Mouse (Mus musculus): ENCODE data around the gene Gpx4.

Gpx4 gene

GRCm38 (mm10) chr10:80072623-80073489 lies 25.9 kb downstream of the Gpx4 start:
- in situ Hi-C loops (cut with MboI, MseI), result no loop called here

DNA sequence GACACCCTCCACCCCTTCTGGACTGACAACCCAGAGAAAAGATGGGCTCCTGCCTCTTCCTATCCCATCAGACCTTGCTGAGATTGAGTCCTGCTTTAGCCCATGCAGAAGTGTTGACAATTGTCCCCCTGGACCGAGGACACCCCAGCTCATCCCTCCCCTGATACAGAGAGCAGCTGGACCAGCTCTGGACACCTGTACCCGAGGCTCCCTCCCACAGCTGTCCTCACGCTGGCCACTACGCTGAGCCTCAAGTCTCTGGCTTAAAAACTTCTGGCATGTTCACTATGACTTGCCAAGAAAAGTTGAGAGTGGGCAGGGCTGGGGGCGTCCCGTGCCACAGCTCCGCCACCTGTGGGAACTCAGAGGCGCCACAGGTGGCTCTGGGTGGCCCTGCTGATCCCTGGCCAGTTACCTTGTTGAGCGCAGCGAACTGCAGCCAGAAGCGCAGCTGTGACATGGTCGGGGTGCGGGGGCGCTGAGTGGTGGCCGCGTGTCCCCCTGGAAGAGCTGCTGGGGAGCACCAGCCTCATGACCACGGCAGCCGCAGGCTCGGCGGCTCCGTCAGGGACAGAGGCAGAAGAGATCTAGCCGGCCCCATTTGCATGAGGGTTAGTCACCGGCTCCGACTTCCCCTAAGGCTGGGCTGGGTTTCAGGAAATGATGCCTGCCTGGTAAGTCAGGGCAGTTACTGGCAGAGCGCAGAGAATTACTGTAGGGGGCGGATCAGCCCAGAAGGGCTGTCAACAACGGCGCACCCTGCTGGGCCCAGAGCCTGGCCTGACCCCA lies 28.0 kb downstream of the Gpx4 start:
- in situ Hi-C loops (cut with MboI, MseI), result no loop called here

DNA sequence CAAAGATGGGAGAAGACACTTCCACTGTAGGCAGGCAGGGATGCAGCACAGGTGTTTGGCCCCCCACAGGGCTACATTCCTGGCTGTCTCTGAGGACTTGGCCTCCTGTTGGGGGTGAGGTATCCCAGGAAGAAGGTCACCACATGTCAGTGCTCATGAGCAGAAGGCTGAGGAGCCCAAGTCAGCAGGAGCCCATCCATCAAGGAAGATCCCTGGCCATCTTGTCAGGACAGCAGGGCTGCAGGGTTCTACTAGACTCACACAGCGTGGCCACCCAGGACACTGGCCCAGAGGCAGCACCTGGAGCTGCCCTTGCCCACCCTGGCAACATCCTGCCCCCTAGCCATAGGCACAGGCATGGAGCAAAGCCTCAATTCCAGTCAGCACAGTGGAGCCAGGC lies 29.0 kb downstream of the Gpx4 start:
- in situ Hi-C loops (cut with MboI, MseI), result no loop called here

DNA sequence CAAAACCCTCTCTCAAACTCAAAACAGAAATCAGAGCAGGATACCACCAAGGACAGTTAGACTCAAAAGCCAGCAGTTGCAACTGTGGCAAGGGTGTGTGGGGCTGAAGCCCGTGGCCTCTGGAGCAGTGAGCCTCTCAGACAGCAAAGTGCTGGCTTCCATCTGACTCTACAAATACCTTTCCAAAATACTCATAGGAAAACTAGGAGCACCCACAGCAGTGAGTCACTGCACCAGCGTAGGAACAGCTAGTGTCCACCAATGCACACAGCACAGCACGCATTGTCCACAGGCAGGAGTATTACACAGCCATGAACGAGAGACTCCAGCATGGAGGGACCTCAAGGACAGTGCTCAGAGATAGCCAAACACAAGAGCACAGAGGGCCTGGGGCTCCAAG lies 29.4 kb downstream of the Gpx4 start:
- in situ Hi-C loops (cut with MboI, MseI), result no loop called here

GRCm38 (mm10) chr10:80077312-80077711 lies 30.3 kb downstream of the Gpx4 start:
- in situ Hi-C loops (cut with MboI, MseI), result no loop called here

GRCm38 (mm10) chr10:80078366-80078765 lies 31.4 kb downstream of the Gpx4 start:
- in situ Hi-C loops (cut with MboI, MseI), result no loop called here

DNA sequence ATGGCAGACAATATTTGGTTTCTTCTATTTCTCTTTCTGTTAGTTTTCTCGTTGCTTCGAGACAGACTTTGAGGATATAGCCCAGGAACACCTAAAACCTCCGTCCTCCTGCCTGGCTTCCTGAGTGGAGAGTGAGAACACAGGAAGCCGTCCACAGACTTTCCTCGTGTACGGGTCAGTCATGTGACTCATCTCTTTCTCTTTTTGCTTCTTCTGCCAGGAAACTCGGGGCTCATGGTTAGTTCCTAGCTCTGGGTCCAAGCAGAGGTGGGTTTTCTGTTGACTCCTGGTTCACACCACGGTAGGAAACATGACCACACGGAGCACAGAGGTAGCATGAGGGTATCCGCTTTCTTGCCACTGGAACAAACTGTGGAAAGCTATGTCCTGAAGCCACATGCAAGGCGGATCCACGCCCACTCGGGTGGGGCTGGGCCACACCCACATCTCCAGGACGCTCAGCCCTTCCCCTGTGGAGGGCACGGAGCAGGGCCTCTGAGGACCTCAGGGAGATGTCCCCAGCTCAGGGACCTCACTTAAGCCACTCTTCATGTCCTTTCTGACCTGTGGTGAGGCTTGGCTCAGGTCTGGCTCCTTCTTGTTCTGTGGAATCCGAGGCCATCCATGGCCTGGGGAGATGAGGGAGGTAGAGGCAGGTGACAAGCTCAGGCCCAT lies 33.6 kb downstream of the Gpx4 start:
- in situ Hi-C loops (cut with MboI, MseI), result no loop called here

GRCm38 (mm10) chr10:80081075-80081474 lies 34.1 kb downstream of the Gpx4 start:
- in situ Hi-C loops (cut with MboI, MseI), result no loop called here

- in situ Hi-C loops (cut with MboI, MseI), result no loop called here
Measured at GRCm38 (mm10) chr10:80084817-80085487, 38.0 kb downstream of the Gpx4 start.

GRCm38 (mm10) chr10:80086847-80087246 lies 39.9 kb downstream of the Gpx4 start:
- in situ Hi-C loops (cut with MboI, MseI), result no loop called here

GRCm38 (mm10) chr10:80087483-80087882 lies 40.5 kb downstream of the Gpx4 start:
- in situ Hi-C loops (cut with MboI, MseI), result no loop called here

GRCm38 (mm10) chr10:80089146-80089545 lies 42.2 kb downstream of the Gpx4 start:
- in situ Hi-C loops (cut with MboI, MseI), result no loop called here

DNA sequence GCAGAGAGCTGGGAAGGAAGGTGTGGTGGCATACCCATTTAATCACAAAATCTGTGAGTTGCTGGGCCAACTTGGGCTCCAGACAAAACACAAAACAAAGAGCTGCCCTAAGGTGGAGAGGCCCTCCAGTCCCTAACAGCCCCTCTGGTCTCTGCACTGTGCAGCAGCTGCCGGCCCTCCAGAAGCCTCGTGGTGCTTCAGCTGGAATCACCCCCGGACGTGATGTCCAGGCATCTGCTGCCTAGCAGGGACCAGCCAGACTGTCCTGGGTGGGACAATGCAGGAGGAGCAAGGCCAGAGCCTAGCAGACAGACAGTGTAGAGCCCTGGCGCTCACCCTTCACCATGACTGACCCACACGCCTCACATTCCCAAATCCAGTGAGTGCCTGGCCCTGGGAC lies 44.6 kb downstream of the Gpx4 start:
- in situ Hi-C loops (cut with MboI, MseI), result no loop called here

DNA sequence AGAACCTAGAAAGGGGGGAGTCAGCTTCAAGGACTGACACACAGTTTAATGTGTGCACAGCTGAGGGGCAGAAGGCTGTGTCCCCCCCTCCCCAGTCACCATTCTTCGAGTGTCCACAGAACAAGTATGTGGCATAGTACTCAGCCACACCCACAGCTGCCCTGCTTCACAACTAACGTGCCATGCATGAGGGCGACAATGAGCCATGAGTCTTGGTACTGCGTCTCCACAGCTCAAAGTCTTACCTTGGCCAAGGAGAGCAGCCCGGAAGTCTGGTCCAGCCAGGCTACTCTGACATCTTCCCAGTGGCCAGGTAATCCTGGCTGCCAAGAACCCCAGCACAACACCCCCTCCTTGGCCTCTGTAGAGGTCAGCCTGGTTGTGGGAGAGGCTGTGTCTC lies 45.7 kb downstream of the Gpx4 start:
- in situ Hi-C loops (cut with MboI, MseI), result no loop called here

- in situ Hi-C loops (cut with MboI, MseI), result no loop called here
Measured at GRCm38 (mm10) chr10:80094085-80094484, 47.1 kb downstream of the Gpx4 start.

DNA sequence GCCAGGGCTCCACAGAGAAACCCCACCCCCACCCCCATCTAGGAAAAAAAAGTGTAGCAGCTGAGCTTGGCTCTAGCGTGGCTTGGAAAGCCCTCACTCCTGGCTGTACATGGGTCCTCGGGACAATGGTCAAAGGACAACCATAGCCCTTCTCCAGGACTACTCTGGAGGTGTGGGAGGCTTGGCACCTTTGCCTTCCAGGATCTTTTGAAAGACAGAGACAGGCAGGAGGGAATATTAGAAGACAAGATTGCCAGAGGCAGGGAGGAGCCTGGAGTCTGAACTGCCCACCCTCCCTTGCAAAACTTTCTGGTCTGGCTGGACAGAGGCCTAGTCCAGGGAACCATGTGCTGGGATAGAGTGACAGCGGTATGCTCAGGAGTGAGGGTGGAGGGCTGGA lies 47.7 kb downstream of the Gpx4 start:
- in situ Hi-C loops (cut with MboI, MseI), result no loop called here

DNA sequence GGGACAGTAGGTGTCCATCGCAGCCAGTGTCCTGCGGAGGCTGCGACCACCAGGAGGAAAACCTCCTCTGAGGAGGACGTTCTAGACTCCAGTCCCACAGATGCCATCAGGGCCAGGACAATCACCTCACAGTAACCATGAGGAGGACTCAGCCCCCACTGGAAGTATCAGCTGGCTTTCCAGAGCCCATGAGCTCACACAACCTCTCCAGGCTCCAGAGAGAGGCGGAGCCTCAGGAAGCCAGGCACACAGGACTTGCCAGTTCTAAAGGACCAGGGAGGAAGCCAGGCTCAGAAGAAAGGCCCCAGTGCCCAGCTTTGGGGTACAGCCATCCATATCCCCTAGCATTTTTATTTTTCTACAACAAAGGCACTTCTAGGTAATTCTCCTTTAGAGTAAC lies 48.6 kb downstream of the Gpx4 start:
- in situ Hi-C loops (cut with MboI, MseI), result no loop called here

DNA sequence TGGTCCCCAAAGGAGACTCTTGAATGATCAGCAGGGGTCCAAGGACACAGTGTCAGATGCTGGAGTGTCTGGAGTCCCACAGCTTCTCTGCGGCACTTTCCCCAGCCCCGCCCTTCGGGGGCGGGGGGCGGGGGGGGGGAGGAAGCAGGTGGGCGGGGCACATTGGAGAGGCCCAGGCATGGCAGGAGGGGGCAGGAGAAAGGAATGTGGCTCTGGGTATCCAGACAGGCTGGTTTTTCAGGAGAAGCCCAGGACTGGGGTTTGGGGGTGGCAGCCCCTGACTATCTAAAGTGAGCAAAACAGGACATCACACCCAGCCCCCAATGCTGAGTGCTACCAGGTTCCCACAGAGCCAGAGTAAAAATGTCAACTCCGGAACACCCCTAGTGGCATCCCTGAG lies 50.3 kb downstream of the Gpx4 start:
- in situ Hi-C loops (cut with MboI, MseI), result no loop called here

GRCm38 (mm10) chr10:80098630-80099029 lies 51.7 kb downstream of the Gpx4 start:
- in situ Hi-C loops (cut with MboI, MseI), result no loop called here

DNA sequence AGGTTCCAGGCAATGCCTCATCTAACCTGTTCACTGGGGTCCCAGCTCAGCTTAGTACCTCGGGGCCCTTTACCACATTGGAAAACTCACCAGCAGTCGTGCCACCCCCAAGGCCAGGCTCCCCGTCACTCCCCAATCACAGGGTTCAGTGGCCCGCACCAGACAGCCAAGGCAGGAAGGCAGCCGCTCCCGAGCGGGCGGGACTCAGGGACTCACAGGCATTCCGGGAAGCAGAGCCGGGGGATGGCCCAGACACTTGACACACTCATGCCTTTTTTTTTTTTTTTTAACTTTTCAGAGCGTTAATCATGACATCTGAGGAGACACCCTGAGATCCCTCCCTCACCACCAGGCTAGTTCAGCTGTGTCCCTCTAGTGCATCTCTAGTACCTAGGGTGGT lies 54.0 kb downstream of the Gpx4 start:
- in situ Hi-C loops (cut with MboI, MseI), result no loop called here

- in situ Hi-C loops (cut with MboI, MseI), result no loop called here
Measured at GRCm38 (mm10) chr10:80102216-80102915, 55.4 kb downstream of the Gpx4 start.

Measured in T-helper 2 cell (primary cell).